Mouse (Mus musculus): Measurements from ENCODE around the gene F2rl3.

DNA sequence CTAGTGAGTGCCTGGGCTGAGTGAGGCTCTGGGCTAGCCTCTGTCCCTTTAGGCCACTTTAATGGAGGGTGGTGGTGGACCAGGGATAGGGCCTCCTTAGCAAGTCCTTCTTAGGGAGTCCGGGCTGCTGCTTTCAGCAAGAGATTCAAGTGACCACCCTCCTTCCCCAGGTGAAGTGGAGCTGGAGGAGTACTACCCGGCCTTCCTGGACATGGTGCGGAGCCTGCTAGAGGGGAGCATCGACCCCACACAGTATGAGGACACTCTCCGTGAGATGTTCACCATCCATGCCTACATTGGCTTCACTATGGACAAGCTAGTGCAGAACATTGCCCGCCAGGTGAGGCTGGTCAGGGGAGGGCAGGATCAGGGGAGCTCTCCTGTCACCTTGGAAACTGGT is 11.4 kb upstream of the F2rl3 start:
- TF ChIP-seq CTCF (IDR thresholded peaks at IDR 0.05; ENCODE audit: borderline replicate concordance, extremely low read depth, insufficient read depth, insufficient read length) (no peak), POLR2A (IDR thresholded peaks at IDR 0.05; ENCODE audit: borderline replicate concordance, extremely low read depth, insufficient read depth, insufficient read length, poor library complexity, severe bottlenecking) (no peak)

All from brain, embryonic 14.5 days (tissue).